Mouse (Mus musculus) telencephalon, adult 2 months (tissue): ENCODE data around the gene Abhd2.

Source experiments
- DNase-seq: peaks from one replicate; pipeline ENCODE4 v3.0.0-alpha.2; 2011; ENCODE audit warnings: low read depth, low spot score

Gene Abhd2

DNA sequence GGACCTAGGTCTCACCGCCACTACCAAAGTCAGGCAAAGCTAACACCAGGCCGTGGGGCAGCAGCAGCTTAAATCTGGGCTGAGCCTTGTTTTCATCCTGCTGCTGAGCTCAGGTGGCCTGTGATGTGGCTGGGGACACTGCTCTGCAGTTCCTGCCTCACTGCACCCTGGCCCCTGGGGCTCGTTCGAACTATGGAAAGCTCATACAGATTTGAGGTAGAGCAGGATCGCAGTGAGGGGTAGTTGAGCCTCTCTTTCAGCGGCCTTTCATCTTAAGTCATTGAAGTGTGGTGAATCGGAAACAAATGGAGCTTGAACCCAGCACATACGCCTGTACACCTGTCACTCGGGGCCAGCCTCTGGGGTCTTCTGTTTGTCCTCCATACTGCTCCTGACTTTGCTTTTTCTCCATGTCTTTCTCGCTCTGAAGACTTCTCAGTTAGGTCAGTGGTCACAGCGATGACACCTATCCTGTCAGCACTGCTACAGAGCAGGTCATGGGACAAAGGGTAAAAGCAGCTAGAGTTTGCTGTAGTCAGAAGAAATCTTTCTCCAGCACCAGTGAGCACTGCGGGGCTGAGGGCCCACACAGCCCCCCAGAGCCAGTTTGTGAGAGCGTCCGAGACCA is 20.7 kb downstream of the Abhd2 start:
- no peak for DNase-seq

DNA sequence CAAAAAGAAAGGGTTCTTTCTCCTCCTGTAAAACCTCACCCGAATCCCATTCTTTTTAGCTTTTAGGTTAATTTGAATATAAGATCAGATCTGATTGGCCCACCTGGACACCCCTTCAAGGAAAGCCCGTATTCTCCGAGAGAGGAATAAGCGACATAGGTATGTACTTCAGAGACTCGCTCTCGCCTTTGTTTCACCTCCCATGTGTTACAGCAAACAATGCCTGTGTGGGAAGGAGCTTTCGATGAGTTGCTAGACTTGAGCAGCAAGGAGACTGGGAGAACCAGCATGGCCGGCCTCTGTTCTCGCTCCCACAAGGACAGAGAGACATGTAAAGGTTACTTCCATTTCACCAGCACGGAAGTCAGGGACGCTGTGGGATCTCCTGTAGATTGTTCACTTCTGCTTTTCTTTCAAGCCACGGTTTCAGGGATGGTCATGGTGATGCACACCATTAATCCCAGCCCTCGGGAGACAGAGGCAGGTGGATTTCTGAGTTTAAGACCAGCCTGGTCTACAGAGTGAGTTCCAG is 21.5 kb downstream of the Abhd2 start:
- no peak for DNase-seq

DNA sequence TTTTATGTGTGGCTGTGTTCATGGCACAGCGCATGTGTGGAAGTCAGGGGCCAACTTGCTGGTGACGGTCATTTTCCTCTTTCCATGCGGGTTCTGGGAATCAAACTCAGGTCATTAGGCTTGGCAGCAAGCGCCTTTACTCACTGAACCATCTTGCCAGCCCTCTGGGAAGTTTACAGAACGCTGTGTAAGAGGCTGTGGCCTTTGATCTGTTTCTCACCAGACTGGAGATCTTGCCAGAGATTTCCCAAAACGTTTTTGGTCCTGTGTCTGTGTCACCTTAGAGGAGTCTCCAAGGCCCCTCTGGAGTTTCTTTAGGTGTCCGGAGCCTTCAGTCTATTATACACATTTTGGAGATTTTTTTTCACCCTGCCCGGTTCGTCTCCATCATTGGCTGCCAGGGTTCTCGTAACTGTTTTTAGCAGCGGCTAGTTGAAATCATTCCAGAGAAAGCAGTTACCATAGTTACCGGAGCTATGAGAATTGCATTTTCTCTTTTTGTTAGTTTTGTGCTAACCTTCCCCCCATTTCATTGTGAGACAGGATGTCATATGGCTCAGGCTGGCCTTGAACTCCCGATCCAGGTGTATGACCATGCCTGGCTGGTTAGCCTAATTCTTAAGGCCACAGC is 22.3 kb downstream of the Abhd2 start:
- DNase-seq: no peak

DNA sequence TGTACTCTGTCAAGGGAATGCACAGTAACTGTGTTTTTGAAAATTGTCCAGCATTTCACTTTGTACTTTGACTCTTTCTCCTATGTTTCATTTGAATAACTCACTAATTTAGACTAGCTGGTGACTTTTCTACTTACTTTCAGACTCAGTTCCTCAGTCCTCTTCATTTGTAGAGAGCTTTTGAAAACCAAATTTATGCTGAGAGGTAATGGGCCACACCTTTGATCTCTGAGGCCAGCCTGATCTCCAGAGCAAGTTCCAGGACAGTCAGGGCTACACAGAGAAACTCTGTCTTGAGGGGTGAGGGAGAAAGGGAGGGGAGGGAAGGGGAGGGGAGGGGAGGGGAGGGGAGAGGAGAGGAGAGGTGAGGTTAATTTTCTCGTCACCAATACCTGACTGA is 25.7 kb downstream of the Abhd2 start:
- DNase-seq: no peak

DNA sequence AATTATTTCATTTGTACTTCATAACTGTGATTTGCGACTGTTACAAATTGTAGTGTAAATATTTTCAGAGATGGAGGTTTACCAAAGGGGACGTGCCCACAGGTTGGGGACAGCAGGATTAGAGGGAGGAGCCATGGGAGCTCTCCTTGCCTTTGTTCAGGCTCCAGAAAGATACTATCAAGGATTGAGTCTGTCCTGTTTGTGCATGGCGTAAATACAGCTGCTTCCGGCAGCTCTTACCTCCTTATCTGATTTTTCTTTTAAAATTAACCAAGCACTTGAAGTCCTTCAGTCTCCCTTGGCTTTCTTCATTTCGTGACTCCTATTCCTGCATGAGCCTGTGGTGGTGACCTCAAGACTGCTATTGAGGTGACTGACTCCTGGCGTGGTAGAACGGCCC is 26.5 kb downstream of the Abhd2 start:
- no peak for DNase-seq

DNA sequence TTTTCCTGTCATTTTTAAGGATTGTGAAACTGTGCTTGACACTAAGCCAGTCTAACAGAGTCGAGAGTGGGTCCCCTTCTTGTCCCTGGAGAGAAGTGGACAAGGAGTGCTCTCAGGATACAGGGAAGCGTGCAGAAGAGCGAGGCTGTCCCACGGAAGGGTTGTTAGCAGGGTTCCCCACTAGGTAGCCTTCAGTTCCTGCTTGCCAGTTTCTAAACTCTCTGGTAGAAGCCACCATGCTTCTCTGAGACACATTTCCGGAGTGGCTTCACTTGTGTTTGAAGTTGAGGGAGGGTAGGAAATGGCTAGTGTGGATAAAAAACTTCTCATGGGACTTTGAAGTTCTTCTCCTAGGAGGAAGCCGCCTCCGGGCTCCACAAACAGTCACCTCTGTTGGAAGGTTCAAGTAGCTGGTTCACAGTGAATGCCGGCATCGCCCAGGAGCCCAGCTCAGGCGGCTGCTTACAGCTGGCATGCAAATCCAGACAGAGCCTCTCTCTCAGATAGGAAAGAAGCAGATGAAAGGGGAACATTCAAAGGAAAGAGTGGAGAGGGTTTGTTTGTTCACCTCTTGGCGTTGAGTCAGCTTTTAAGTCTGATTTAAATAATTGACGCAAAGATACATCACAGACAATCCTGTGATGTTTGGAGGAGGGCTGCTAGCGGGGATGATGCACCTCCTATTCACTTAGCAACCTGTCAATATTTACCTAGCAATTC is 27.6 kb downstream of the Abhd2 start:
- no peak for DNase-seq

DNA sequence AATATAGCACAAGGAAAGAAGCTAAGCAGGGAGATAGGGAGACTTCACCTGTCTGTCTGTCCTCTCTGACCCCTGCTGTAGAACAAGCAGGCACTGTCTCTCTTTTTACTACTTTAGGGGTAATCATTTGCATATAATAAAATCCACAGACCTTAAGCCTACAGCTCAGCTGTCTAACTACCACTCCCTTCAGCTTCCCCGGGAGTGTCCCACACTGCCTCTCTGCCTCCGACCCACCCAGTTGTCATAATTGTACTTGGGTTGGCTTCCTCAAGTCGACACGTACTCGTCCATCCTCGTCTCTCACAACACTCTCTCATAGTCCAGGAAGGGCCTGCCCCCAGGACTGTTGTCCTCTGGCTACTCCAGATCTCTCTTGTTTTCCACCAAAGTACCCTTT is 29.1 kb downstream of the Abhd2 start:
- no peak for DNase-seq

DNA sequence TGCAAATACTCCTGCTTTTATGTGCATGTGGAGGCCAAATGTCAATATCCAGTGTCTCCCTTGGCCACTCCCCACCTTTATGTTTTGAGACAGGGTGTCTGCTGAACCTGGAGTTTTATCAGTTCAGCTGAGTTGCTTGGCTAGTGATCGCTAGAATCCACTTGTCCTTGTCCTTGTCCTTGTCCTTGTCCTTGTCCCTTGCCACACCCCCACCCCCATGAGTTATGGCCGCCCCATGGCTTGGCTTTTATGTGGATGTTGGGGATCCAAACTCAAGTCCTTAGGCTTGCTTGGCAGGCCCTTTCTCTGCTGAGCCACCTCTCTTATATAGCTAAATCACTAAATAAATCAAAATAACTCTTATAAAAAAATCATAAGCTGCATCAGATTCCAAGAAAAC is 29.6 kb downstream of the Abhd2 start:
- DNase-seq: no peak

DNA sequence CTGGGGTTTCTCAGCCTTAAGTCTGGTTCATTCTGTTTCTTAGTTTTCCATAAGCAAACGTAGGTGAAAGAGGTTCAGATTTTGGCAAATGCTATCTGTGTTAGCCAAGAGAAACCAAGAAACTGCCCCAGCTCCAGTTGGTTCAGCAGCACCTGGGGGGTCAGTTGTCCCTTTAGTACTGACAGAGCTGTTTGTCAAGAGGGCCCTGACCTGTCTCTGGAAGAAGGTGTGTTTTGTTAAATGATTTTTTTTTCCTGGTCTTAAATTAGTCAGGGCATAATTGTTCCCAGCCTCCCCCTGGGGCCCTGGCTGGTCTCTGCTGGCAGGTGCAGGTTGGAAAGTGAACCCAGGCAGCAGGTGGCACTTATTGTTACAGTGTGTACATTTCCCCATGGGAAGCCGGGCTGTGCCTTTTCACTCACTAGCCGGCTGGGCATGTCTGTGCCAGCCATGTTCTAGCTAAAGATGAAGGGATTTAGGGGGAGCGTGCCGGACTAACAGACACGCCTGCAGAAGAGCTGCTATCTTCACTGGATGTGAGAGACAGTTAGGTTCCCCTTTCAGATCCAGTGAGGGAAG is 30.3 kb downstream of the Abhd2 start:
- DNase-seq: no peak

DNA sequence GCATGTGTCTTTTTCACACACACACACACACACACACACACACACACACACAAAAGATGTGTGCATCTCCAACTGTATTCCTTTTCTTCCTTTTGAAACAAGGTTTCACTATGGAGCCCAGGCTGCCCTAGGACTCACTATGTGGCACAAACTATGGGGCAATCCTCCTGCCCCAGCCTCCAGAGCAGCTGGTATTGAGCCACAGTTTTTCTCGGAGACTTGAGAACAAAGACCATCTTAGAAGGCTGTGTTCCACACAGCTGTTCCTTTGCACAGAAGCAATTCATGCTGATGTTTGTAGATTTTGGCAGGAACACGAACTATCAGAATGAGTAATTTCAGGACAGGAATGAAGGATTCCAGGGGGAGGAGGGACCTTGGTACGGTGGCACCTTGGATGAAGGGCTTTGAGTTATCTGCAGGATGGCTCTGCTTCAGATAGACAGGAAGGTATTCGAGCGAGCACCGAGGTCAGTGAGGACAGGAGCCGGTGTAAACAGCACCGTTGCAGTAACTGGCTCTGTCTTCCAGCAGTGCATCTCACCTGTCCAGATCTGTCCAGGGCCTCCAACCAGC is 35.5 kb downstream of the Abhd2 start:
- DNase-seq: no peak

DNA sequence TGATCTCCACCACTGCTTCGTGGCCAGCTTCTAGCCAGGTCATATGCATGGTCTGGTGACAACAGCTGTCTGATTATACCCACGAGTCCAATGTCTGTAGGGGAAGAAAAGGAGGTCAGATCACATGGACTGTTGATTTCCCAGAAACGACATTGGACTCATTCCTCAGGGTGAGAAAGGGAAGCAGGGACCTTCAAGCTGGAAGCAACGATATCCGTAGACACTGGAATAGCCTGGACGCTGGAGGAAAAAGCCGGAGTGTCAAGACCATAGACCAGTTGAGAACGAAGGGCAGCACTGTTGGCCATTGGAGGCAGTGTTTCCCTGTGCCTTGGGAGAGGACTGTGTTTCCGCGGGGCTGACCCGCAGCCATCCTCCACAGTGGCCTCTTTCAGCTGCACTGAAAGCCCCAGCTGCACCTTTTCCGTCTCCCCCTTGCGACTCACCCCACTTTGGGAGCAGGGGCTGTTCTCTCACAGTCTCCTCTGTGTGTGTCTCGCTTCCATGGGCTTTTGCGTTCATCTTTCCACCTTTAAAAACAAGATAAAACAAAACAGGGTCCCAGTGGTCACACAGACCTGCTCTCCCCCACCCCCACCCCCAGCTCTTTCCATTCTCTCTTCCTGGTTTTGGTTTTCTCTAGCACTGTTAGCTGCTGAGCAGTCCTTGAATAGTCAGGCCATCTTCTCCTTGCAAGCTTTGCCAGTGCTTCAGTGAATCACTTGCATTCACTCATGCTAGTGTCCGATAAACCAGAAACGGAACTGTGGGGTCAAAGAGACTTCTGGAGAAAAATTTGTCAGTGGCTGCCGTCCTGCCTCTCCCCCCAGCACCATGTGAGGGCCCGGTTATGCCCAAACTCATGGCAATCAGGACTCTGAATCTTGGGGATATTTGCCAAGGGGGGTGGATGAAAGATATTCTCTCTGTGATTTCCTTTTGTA is 36.5 kb downstream of the Abhd2 start:
- DNase-seq: no peak

DNA sequence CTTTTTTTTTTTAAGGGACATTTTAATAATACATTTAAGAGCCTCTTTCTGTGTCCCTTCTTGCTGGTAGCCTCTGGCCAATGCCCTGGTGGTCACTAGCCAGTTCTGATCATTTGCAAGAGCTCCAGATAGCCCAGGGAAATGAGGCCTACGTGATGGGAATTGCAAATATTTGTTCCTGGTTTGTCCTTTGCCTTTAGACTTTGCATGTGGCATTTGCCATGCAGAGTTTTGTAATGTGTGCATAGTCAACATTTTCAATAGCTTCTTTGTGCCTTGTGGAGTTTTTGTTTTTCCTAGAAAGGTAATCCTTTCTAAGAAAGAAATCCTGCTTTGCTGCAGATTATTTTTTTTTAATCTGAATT is 37.2 kb downstream of the Abhd2 start:
- DNase-seq: no peak

DNA sequence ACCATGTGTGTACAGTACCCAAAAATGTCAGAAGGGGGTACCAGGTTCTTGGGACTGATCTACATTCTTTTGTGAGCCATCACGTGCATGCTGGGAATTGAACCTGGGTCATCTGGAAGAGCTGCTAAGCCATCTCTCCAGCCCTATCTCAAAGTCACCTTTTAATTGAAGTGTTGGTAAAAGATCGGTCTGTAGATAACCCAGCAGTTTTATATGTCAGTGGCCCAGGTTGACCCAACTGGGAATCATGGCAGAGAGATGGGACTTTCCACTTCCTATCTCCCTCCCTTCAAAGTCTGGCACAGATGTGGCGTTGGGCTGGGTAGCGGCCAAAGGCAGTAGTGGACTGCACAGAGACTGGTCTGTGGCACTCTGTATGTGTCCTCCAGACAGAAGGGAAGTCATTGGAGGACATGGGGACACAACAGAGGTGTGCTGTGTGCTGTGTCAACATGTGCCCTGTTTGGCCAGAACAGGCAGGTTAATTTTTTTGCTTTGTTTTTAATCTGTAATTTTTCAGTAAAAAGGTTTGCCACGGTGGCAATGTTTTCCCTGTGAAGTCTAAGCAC is 38.5 kb downstream of the Abhd2 start:
- no peak for DNase-seq

DNA sequence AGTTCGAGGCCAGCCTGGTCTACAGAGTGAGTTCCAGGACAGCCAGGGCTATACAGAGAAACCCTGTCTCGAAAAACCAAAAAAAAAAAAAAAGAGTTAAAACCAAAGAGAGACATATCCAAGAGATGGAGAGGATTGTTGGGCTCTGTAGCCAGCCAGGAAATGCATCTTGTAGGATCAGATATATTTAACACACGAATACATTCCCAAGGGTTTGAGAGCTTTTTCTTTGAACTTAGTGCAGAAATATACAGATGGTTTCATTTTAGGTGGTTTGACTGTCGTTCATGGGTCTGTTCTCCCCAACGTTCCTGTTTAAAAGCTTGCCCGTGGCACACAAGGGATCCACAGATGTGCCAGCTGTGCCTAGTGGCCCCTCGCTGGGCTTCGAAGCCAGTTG is 39.2 kb downstream of the Abhd2 start:
- DNase-seq: no peak

DNA sequence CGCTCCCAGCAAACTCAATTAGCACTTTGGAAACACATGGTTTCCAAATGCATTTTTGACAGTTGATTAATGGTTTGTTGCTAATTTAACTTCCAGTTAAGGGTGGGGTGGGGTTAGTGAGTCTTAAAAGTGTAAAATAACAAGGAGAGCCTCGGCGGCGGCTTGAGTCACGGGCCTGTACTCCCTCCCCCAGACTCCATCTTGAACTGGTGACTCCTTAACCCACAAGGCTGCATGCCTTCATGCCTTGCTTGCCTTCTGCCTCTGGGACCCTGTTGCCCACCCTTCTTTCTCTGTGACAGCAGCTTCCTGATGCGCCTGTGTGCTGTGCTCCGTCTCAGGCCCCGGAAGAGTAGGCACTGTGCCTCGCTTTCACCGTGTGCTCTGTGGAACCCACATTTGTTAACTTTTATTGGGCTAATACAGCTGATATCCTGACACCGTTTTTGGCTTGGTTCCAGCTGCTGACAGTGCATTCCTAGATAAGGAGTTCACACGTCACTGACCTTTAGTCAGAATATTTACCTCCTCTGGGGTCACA is 40.6 kb downstream of the Abhd2 start:
- DNase-seq: no peak

DNA sequence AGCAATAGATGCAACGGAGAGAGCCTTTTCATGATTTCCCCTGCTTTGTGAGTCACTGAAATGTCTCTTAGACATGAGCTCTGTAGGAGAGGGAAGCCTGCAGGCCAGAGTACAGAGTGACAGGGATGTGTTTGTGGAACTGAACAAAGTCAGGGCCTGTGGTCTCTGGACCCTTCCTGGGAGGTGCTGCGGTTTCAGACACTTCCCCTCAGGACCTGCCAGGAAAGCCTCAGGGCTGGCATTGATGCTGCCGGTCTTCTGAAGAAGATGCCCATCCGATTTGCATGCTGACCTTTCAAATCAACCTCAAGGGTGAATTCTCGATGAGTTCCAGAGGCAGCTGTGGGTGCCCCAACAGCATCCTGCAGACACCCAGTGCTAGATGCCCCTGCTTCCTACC is 41.5 kb downstream of the Abhd2 start:
- no peak for DNase-seq

DNA sequence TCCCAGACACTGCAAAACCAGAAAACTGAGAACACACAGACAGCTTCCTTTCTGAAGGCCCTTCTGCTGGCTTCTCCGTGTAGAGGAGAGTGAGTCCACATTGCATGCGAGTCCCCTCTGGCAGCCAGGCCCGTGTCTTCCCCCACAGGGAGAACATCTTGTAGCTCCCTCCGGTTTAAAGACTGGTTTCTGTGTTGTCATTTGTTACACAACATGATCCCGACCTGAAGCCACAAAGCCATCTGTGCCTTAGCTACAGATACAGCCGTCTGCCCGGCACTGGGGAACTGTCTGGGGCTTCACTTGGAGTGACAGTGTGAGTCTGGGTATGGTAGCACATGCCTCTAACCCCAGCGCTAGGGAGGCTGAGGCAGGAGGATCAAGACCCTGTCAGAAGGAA is 42.1 kb downstream of the Abhd2 start:
- DNase-seq: no peak

DNA sequence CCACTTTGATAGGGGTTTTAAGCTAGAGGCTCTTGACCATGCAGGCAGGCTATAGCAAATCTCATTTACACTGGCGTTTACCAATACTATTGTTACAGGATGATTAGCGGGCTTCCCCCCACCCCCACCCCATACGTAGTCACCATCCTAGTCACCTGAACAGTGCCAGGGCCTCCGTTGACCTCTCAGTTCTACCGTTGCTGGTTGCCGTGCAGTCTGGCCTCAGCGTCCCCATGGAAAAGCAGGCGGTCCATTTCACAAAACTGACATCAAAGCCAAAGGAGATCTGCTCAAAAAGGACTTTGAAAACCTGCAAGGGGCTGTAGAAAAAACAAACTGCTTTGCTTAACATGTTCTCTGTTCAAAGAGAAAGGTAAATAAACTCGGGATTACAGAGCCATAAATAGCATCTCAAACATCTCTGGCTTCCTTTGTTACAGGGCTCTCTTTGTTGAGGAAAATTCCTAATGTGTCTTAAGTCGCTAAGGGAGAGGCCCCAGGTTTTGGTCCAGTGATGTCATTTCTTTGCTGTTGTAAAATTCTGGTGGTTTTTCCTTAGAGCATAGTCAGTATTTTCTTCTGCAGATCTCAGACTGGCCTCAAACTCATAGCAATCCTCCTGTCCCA is 43.2 kb downstream of the Abhd2 start:
- no peak for DNase-seq

DNA sequence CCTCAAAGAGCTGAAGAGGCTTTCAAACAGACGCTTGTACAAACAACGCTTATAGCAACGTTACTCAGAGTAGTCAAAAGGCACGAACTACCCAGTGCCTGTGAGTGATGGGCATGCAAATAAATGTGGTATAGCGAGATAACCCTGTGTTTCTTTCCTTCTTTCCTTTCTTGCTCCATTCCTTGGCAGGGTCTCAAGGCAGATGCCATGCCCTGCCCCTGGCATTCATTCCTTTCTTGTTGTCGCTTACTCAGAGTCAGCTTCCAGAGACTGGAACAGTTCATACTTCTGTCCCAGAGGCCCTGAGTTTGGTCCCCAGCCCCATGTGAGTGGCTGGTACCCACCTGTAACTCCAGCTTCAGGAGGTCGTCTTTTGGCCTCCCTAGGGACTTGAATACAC is 44.6 kb downstream of the Abhd2 start:
- DNase-seq: no peak
